Mouse (Mus musculus): Measurements from ENCODE around the gene Lima1. TPM values are rescaled to one million over a fixed set of nuclear protein-coding genes. Genes with fewer than 3 reads are reported as not detected.
"Not testable (repeated sequence)": the region's sequence is repeated elsewhere in the genome, so short reads cannot be mapped to it uniquely, and the experiment has no call there.

Lima1 gene
- polyA plus RNA-seq, 1 experiment, result 28.4 TPM

DNA sequence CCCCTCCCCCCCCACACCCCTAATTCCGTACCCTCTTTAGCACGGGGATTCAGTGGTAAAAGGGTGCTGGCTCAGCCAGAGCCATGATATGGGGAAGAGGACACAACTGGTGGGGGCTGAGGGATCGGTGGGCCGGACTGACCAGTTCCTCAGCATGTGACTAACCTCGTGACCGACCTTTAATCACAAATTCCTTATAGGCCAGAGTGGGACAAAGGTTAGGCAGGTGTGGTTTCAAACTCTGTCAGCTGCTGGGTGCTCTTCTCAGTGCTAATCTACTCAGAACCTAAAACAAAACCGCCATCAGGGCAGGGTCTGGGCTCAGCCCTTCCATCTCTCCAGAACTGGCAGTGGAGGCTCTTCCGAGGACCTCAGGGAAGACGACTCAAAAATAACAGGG is 40.1 kb downstream of the Lima1 start:
- DNase-seq (ENCODE audit: low read depth), result no peak

DNA sequence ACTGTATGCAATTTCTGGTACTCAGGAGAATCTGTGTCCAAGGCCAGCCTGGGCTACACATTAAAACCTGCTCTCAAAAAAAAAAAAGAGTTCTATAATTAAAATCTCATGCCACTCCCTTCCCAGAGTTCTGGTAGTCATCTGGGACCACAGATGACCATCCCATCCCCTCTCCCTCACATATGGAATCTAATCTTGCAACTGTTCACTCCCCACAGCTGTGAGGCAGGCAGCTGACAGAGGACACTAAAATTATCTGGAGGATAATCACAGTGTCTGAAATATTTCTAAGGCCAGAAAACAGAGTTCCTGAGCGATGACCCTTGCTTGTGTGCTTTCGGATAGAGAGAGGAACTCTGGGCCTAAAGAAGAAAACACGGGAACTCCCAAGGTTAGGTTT is 40.6 kb downstream of the Lima1 start:
- no peak for DNase-seq (ENCODE audit: low read depth)

DNA sequence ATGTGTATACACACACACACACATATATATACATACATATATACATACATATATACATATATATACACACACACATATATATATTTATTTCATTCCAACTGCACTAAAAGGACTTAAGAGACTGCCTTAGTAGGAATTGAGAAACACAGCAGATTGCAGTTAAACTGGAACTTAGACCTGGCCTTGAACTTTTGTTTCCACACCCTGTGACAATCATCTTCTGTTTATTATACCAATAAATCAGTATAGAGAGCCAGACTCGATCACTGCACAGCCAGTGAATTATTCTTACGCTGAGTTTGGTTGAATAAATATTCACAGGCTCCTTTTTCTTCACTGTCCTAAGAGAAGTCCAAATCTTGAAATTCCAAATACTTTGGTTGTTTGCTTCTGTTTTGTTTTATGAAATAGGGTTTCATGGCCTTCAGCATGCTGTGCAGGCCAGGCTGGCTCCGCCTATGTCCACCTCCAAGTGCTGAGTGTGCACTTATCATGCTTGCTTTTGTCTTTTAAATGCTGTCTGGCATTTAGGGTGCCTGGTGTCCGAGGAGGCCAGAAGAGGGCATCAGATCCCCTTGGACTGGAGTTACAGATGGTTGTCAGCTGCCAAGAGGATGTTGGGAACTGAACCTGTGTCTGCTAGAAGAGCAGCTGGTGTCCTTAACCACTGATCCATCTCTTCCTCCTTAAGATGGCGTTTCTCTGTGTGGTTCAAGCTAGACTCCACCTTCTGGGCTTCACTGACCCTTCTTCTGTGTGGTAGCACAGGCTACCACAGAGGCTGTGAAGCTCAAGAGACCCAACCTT is 41.4 kb downstream of the Lima1 start:
- DNase-seq (ENCODE audit: low read depth), result no peak

DNA sequence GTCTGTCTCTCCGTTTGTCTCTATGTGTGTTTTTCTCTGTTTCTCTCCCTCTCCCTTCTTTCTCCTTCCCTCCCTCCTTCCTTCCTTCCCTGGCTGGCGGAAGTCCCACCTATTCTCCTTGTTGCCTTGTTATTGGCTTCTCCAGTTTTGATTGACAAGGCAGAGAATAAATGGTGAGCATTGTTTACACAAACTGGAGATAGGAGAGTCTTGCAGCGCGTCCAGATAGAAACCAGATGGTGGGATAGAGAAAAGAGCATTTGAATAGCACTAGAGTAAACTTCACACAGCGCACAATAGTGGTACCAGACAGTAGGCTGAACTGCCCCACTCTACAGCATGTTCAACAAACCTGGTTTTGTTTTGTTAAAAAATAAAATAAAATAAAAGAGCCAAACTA is 43.7 kb downstream of the Lima1 start:
- no peak for DNase-seq (ENCODE audit: low read depth)

DNA sequence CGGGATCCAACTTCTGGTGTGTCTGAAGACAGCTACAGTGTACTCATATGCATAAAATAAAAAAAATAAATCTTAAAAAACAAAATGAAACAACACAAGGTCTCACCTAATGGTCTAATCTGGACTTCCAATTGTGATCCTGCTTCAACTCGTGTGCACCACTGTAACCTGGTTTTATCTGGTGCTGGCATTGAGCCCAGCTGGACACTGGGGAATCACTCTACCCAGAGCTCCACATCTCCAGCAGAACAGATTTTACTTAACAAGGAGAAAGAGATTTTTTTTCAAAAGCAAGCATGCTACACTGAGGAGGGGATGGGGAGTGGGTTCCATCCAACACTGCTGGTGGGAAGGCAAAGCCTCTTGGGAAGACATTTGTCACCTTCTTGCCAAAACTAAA is 47.2 kb downstream of the Lima1 start:
- DNase-seq (ENCODE audit: low read depth), result no peak

DNA sequence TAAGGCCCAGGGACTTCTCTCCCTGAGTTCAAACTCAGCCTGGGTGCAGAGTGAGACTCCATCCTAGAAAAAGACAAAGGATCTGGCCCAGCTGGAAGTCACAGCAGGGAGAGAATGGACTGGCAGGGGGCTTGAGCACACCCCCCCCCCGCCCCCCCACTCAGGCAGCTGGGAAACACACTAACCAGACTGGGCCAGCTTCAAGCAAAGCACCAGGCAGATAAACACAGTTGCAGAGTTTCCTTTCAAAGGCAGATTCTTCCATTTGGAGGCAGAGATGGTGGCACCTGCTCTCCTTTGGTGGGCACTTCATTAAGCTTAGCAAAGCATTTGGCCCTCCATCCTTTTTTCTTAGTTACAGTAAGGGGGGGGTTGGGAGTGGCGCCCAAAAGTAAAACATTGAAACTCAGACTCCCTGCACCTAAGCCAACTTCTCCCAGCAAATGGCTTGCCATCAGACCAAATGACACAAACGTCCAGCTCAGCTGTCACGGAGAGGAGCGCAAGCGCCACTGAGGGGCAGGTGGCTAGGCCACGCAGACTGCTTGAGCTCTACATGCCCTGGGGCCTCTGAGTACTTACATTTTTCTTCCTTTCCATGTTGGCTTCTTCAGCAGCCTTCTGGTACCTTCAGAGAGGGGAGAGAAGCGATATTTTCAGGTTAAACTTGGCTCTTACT is 48.9 kb downstream of the Lima1 start:
- DNase-seq (ENCODE audit: low read depth), result no peak

DNA sequence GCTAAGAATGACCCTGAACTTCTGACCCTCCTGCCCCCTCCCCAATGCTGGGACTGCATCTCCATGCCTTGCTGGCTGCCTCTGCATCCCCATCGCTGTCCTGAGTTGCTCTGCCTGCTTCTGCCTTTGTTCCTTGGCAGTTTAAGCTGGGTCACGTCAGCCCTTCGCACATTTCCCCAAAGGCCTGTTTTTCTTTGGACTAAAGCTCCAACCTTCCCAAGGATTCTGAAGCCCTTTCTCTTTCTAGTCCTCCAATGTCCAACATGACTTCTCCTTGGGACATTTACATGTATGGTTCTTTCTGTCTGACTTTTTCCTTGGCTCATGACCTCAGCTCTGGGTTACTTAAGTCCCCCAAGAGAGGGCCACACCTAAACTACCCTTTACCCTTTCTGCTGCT is 50.0 kb downstream of the Lima1 start:
- DNase-seq (ENCODE audit: low read depth), result no peak

DNA sequence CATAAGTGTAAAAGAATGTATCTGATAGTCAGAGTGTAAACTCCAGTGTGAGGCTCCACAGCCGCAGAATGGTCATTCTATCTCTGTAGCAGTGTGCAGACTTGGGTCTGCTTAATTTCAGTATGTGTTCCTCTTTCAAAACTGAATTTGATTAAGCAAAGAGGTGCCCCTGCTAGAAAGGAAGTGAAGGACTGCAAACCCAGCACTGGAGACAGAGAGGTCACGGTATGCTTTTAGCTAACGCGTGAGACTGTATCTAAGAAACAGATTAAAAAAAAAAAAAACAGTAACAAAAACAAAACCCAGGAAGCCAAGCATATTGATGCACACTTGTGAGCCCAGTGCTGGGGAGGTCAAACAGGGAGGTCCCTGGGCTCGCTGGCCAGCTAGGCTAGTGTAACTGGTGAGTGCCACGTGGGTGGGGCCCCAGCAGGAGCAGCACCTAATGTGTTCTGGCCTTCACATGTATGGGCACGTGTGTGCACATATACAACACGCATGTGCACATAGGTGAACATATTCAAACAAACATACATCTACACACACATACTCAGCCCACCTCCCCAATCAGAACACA is 51.8 kb downstream of the Lima1 start:
- no peak for DNase-seq (ENCODE audit: low read depth)

DNA sequence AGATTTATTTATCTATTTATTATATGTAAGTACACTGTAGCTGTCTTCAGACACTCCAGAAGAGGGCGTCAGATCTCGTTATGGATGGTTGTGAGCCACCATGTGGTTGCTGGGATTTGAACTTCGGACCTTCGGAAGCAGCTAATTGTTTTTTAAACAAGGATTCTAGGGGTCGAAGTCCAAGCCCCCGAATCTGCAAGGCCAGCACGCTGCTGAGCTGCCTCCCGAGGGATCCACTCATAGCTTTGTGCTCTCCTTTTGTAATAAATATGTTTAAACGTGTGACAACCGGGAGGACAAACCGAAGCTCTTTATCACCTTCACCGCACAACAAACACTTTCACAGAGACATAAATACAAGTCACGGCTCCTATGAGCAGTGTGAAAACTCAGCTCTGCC is 52.8 kb downstream of the Lima1 start:
- DNase-seq (ENCODE audit: low read depth), result not testable (repeated sequence)

DNA sequence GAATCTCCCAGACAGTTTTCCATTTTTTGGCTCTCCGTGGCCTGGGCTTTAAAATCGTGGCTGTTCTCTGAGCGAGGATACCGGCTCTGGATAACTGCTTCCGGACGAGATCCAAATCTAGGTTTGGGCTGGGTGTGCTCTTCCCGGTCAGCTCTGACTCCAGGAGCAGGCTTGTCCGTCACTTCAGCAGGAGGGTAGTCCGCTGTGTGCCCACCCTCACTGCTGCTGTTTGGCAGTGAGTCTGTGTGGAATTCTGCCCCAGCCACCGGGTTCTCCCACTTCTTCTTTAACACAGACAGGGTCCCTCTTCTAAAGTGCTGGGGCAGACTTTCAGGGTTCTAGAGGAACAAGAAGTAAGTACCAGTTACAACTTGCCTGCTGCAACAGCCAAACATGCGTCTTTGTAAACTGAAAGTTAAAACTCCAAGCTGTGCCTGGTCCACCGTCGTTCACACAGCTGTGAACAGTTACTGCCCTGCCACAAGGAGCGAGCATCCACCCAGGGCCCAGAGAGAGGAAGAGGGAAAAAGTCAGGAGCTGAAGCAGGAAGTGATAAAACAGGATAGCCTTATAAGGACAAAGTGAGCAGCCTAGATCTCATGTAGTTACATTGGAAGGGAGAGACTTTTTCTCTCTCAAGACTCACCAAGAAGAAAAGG is 55.5 kb downstream of the Lima1 start:
- no peak for DNase-seq (ENCODE audit: low read depth)

DNA sequence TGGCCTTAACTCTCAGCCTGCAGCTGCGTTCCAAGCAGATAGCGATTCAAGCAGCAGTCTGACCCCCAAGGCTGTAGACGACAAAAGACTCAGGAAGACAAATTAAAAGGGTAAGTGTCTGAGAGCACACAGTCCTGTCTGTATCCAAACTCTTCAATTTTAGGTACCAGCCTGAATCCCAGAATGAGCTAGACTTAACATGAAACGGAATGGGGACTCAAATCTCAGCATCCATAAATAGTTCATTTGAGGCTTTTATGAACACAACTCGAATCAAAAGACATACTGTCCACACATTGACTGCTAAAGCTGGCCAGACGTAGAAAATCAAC is 56.2 kb downstream of the Lima1 start:
- no peak for DNase-seq (ENCODE audit: low read depth)

DNA sequence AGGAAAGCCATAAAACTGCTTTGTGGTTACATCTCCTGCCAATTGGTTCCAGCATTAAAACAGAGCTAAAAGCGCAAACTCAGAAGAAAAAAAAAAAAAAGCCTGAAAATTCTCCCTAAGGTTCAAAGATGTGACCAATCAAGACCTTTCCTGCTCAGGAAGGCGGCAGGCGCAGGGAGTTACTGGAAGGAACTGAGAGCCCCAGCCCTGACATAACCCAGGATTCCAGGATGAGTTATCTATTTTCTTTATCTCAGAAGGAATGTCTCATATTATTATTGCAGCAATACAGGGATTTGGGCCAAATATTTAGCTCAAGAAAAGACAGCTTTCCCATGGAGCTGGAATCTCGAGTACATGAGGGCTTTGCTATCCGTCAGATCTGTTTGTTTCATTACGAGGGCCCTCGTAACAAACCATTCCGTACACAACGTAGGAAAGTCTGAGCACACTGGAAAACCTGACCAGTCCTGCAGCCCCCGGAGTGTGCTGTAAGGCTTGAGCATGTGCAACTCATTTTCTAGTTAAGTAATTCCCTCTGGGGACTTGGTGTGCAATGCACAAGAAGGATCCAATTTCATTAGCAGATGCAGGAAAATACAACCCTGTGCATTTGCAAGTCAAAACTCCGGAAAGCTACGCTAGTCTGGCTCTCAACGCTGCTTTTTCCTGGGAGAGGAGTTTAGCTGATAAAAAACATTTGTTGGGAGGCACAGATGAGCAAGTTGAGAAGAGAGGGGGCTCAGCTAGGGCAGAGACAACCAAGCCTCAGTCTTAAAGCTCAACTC is 56.7 kb downstream of the Lima1 start:
- no peak for DNase-seq (ENCODE audit: low read depth)

DNA sequence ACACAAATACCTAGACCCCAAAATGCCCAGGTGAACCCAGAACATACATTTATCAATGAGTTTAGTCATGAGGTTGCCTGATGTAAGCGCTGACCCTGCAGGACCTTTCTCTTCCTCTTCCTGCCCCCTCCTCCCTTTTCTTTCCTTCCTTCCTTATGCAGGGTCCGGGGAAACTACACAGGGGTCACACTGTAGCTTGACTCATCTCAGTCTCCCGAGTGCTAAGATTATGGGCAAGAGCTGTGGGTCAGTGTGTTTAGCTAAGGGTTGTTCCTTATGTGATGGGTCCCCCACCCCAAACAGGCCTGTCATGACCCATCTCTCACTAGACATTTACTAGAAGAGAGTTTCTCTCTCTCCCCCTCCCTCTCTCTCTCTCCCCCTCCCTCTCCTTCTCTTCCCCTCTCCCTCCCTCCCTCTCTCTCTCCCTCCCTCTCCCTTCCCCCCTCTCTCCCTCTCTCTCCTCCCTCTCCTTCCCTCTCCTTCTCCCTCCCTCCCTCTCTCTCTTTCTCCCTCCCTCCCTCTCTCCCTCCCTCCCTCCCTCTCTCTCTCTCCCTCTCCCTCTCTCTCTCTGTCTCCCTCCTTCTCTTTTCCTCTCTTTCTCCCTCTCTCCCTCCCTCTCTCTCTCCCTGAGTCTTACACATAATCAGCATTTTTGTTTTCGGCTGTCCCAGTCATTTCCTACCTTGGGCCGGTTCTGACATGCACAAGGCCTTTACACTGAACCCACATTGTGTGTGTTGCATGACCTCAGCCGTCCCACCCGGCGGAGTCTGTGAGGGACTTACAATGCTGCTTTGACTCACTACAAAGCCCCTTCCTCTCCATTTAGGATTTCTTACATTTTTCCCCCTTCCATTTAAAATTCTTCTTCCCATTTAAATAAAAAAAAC is 57.7 kb downstream of the Lima1 start:
- no peak for DNase-seq (ENCODE audit: low read depth)

DNA sequence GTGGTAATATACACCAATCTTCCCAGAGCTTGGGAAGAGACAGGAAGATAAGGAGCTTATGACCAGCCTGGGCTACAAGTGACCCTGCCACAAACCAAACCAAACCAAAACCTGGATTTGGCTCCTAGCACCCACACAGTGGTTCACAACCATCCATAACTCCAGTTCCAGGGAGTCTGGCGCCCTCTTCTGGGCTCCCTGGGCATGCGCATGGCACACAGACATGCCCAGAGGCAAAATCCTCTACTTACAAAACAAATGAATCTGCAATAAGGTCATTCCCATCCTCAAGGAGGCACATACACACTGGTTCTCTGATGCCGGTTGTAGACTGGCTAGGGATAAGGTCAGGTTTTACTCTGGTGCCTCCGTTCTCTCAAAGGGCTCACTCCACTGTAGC is 59.3 kb downstream of the Lima1 start:
- no peak for DNase-seq (ENCODE audit: low read depth)

DNA sequence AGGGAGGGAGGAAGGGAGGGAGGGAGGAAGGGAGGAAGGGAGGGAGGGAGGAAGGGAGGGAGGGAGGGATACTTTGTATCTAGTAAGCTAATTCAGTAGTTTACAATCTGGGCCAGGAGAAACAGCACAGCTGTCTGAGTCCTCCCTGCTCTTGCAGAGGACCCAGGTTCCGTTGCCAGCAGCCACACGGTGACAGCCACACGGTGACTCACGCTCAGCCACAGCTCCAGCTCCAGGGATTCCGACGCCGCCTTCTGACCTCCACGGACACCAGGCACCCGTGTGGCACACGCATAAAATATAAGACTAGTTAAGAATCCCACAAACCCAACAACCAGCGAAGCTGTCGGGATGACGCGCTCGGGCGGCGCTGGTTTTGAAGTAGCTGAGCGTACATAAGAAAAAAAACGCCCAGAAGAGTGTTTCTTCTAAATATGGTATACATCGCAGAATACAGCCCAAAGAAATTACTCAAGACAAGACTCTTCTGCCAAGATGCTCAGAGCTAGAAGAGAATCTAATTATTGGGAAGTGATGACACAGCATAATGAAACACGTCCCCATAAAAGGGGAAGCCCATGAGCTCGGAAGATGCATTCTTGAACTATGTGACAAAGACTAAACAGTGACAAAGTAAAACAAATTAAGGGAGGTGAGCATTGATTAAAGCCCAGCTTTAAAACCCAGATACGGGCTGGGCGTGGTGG is 60.5 kb downstream of the Lima1 start:
- DNase-seq (ENCODE audit: low read depth), result no peak

DNA sequence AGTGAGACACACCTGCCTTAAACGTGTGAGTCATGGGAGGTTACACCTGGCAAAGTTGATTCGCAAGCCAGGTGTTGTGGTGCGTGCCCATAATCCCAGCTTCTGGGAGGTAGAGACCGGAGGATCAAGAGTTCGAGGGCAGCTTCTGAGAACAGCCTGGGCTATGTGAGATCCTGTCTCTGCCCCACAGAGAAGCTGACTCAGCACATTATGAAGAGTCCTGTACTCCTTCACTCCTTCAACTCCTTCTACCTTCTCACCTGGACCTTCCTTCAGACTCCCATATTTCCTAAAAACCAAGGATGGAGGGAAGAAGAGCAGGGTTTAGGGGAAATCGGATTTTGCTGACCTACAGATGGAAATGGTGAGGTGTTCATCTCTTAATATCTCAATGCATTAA is 61.6 kb downstream of the Lima1 start:
- DNase-seq (ENCODE audit: low read depth), result no peak

DNA sequence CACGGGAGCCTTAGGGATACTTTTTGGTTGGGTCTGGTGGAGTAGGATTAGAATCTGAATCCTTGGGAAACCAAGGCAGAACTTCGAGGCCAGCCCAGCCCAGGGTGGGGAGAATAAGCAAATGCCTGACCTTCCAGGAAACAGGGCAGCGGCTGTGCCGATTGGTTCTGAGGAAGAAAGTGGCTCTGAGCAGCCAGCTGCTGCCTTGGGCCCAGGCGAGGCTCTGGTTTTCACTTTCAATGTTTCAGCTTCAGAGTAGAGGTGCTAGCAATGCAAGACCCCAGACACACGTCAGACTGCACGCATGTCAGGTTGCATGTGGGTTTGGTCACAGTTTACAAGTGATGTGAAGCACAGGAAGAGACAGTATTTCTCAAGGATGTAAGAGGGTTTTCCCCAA is 63.2 kb downstream of the Lima1 start:
- DNase-seq (ENCODE audit: low read depth), result no peak

DNA sequence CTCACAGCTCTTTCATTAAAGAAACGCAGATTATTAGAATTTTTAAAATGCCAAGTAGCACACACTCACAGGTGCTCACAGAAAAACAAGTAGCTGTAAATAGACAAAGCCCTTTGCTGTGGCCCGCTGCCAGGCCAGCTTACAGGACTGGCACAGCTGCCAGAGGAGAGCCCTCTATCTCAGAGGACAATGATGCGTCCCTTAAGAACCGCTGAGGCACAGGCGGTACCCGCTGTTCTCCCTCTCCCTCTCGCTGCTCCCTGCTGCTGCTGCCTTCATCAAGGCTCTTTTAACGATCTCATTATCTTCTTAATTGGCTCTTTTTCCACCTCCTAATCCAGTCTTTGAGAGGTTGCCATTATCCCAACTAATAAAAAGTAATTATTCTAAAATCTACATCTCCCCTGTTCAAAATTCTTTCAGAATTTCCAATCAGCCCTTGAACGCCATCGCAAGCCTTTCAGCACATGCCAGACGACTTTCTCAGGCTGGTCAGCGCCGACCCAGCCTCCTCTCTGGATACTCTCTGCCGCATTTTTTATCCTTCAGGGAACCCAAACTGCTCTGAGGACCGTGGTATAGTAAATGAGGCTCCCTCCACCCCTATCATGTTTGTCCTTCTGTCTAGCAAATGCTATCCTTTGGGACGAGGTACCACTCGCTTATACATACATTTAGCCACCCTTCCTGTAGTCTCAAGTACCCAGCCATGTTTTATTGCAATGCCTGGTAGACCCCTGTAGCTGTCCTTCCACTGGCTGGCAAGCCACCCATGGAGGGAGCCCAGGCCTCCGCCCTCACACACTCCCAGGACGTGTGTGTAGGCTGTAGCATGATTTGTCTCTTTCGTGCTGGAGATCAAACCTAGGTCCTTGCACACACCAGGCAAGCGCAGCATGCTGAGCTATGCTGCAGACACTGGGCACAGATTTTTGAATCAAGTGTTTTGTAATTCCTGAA is 67.2 kb downstream of the Lima1 start:
- no peak for DNase-seq (ENCODE audit: low read depth)

DNA sequence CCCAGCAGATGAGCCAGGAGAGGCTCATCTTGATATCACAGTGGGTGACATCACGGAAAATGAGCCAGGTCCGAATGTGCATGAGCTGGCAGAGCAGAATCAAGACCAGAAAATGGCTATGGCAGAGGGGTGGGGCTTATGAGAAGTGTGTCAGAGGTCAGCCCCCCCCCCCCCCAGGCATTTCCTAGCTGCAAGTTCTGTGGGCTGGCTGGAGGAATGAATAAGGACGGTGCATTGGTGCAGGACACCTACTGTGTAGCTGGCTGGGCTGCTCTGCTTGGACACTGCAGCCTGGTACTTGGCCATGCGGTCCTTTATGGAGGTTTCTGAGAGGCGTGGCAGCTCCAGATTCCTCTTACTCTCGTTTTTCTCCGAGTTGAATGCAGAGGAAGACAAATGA is 69.1 kb downstream of the Lima1 start:
- DNase-seq (ENCODE audit: low read depth), result no peak

Measured in gonadal fat pad, adult 2 months (tissue).